Comparison of ENCODE assay signal across 8 mouse cellular contexts in genomic region chr7:128583213-128583948, GRCm38 (mm10). TPM values are rescaled to one million over a fixed set of nuclear protein-coding genes. Genes with fewer than 3 reads are reported as not detected.
DNase-seq lines count a peak whose midpoint lies in the region; ATAC-seq and TF ChIP-seq lines count a peak whose summit lies in the region.

No protein-coding gene starts in this region.

- H3K27me3 ChIP-seq in midbrain, embryonic 16.5 days (ENCODE audit: control insufficient read depth, insufficient read depth, low read depth, low read length): no peaks in the 10 kb centered on the region
- H3K27me3 ChIP-seq in hindbrain, embryonic 11.5 days (ENCODE audit: control insufficient read depth, insufficient read depth, low read length): no peaks in the 10 kb centered on the region

- no peaks in the 10 kb centered on the region for H3K9me3 ChIP-seq in midbrain, embryonic 16.5 days (replicated peaks; ENCODE audit: control insufficient read depth, low read length, poor library complexity, severe bottlenecking)
- H3K9me3 ChIP-seq in hindbrain, embryonic 11.5 days (ENCODE audit: control insufficient read depth, low read length): no peaks in the 10 kb centered on the region

- no peaks in the 10 kb centered on the region for H3K36me3 ChIP-seq in midbrain, embryonic 16.5 days (ENCODE audit: control insufficient read depth, insufficient read depth, low read length)
- no peaks in the 10 kb centered on the region for H3K36me3 ChIP-seq in hindbrain, embryonic 11.5 days (ENCODE audit: control insufficient read depth, insufficient read depth, low read length)

- intact Hi-C loops in heart, postnatal 14 days (cut with DNase I): no loop called here

- H3K4me3 ChIP-seq in embryonic fibroblast, embryonic 13.5 days (ENCODE audit: insufficient read depth, low read length): no peak overlapping the region
- H3K4me3 ChIP-seq in midbrain, embryonic 16.5 days (ENCODE audit: low read depth, low read length): no peak overlapping the region
- H3K4me3 ChIP-seq in hindbrain, embryonic 11.5 days (ENCODE audit: low read depth, low read length): no peak overlapping the region

- no peak overlapping the region for H3K4me2 ChIP-seq in midbrain, embryonic 16.5 days (ENCODE audit: low read length)
- no peak overlapping the region for H3K4me2 ChIP-seq in hindbrain, embryonic 11.5 days (replicated peaks; ENCODE audit: low read depth, low read length)

- peaks cover 3% of the 10 kb centered on the region for H3K4me1 ChIP-seq in embryonic fibroblast, embryonic 13.5 days (ENCODE audit: control insufficient read depth, insufficient read depth, low read length)
- peaks cover 5% of the 10 kb centered on the region; the same call in 1 of the 2 replicates for H3K4me1 ChIP-seq in midbrain, embryonic 16.5 days (ENCODE audit: control insufficient read depth, insufficient read depth, low read length)
- no peaks in the 10 kb centered on the region for H3K4me1 ChIP-seq in hindbrain, embryonic 11.5 days (replicated peaks; ENCODE audit: control insufficient read depth, insufficient read depth, low read length)

- H3K27ac ChIP-seq in embryonic fibroblast, embryonic 13.5 days (ENCODE audit: insufficient read depth, low read length): peak overlapping the region; percentile 31; the same call in 1 of the 2 replicates
- H3K27ac ChIP-seq in midbrain, embryonic 16.5 days (ENCODE audit: low read length): no peak overlapping the region
- no peak overlapping the region for H3K27ac ChIP-seq in hindbrain, embryonic 11.5 days (ENCODE audit: low read depth, low read length)

- no peak overlapping the region for H3K9ac ChIP-seq in midbrain, embryonic 16.5 days (ENCODE audit: low read depth, low read length)
- no peak overlapping the region for H3K9ac ChIP-seq in hindbrain, embryonic 11.5 days (ENCODE audit: low read depth, low read length)

- ATAC-seq in inflammation-experienced regulatory T-cells, adult 6 months: no peak
- no peak for ATAC-seq in midbrain, embryonic 16.5 days
- no peak for ATAC-seq in hindbrain, embryonic 11.5 days (ENCODE audit: low FRiP score)

- WGBS in midbrain, embryonic 16.5 days: 68% methylated on average over 6 of the region's 6 CpGs
- WGBS in hindbrain, embryonic 11.5 days: 80% methylated on average over 6 of the region's 6 CpGs

- no peak for TF ChIP-seq CTCF in embryonic fibroblast, embryonic 13.5 days (IDR thresholded peaks at IDR 0.05; ENCODE audit: borderline replicate concordance, insufficient read depth, low read length)

- TF ChIP-seq POLR2A in embryonic fibroblast, embryonic 13.5 days (IDR thresholded peaks at IDR 0.05; ENCODE audit: low read depth, low read length): no peak

- peak; percentile 8 to 16 for DNase-seq in heart, postnatal 14 days
- no peak for DNase-seq in heart, adult 9 months (ENCODE audit: low spot score in 2 of 2)
- DNase-seq in NIH3T3 (ENCODE audit: low read depth): peak; percentile 69
- DNase-seq in layer of hippocampus, postnatal 14 days (ENCODE audit: low spot score in 2 of 2): peak; percentile 37 to 68
- no peak for DNase-seq in hindbrain, embryonic 11.5 days (ENCODE audit: low spot score)

RNA-seq across cellular contexts. Expression of gene Inpp5f, which starts 27.7 kb away (rescaled TPM):
- 1 to 10 TPM; 6.4 to 7.1 TPM for total RNA-seq in heart, postnatal 14 days (2021)
- polyA plus RNA-seq in embryonic fibroblast, embryonic 13.5 days (2011; ENCODE audit: insufficient read length, low read depth, missing spikeins): 24.4 and 27.1 TPM in 2 replicates
- 100 to 1,000 TPM; 246 to 261 TPM for total RNA-seq in layer of hippocampus, postnatal 14 days (2021)
- polyA plus RNA-seq in inflammation-experienced regulatory T-cells, adult 6 months (2017; shearing (Covaris generic)): 10 to 100 TPM; 25.9 to 56.5 (median 44.2) TPM
- 459 and 536 TPM in 2 replicates for polyA plus RNA-seq in midbrain, embryonic 16.5 days (2015; fragmentation: Nextera tagmentation; extraction: Ambion mirVana)
- polyA plus RNA-seq in hindbrain, embryonic 11.5 days (2014; fragmentation: Nextera tagmentation; extraction: Ambion mirVana): 123 and 134 TPM in 2 replicates

RNA-seq across cellular contexts. Expression of gene Bag3, which starts 60.0 kb away (rescaled TPM):
- 100 to 1,000 TPM; 165 to 182 TPM for total RNA-seq in heart, postnatal 14 days (2021)
- polyA plus RNA-seq in embryonic fibroblast, embryonic 13.5 days (2011; ENCODE audit: insufficient read length, low read depth, missing spikeins): 63.4 and 70.8 TPM in 2 replicates
- total RNA-seq in layer of hippocampus, postnatal 14 days (2021): 10 to 100 TPM in 1 of 2 experiments, 1 to 10 TPM in 1; 8.9 to 10.3 TPM
- polyA plus RNA-seq in inflammation-experienced regulatory T-cells, adult 6 months (2017; shearing (Covaris generic)): 10 to 100 TPM; 10.3 to 12.7 (median 10.4) TPM
- 1.9 and 2.8 TPM in 2 replicates for polyA plus RNA-seq in midbrain, embryonic 16.5 days (2015; fragmentation: Nextera tagmentation; extraction: Ambion mirVana)
- 4.3 and 5.6 TPM in 2 replicates for polyA plus RNA-seq in hindbrain, embryonic 11.5 days (2014; fragmentation: Nextera tagmentation; extraction: Ambion mirVana)

Comparison
In these comparisons a context has a peak if more than half of its experiments do, and no peak if none do; other contexts are left out.
1. DNase-seq: peak in heart, postnatal 14 days (2 of 2), NIH3T3 (single experiment) and layer of hippocampus, postnatal 14 days (2 of 2); none in heart, adult 9 months (0 of 2) and hindbrain, embryonic 11.5 days (single experiment).